Mouse (Mus musculus) embryonic fibroblast, embryonic 13.5 days (primary cell): ENCODE results near the gene Sorbs2.

Experiments used
- CTCF ChIP-seq: IDR thresholded peaks from 2 replicates; pipeline ENCODE4 v1.5.1; 2011; ENCODE audit warnings: mild to moderate bottlenecking, control low read depth, low read length, moderate library complexity, borderline replicate concordance; ENCODE audit not compliant: insufficient read depth
- POLR2A ChIP-seq: IDR thresholded peaks from 2 replicates; pipeline ENCODE4 v1.6.1; 2011; ENCODE audit warnings: low read depth, mild to moderate bottlenecking, control low read depth, low read length, moderate library complexity

GRCm38 (mm10) chr8:45607012-45607411 is 99.4 kb downstream of the Sorbs2 start:
- TF ChIP-seq CTCF (no peak), POLR2A (no peak)
